11 mouse cellular contexts compared by ENCODE assay signal in genomic region chr16:33923001-33923316, GRCm38 (mm10). TPM values are rescaled to one million over a fixed set of nuclear protein-coding genes. Genes with fewer than 3 reads are reported as not detected.
A peak's percentile ranks its signal among the peaks of the same experiment; 100 is the strongest.
DNase-seq lines count a peak whose midpoint lies in the region; ATAC-seq and TF ChIP-seq lines count a peak whose summit lies in the region.
"Had no signal": no experiment of that assay in that cellular context is flagged by ENCODE, and none has a peak within 500 bp of the region (broad histone marks: within the 10 kb centered on the region; RNA-seq: fewer than 3 reads in every experiment).

No protein-coding gene starts in this region.

- no peak overlapping the region for H3K4me3 ChIP-seq in heart, embryonic 14.5 days (ENCODE audit: control insufficient read depth in 1 of 2, insufficient read depth in 1 of 2, low read depth in 1 of 2, low read length in 2 of 2)
- no peak overlapping the region for H3K4me3 ChIP-seq in spleen, adult 2 months (ENCODE audit: extremely low read depth, insufficient read depth, insufficient read length)
- no peak overlapping the region for H3K4me3 ChIP-seq in limb, embryonic 11.5 days (ENCODE audit: low read depth, low read length)
- H3K4me3 ChIP-seq in stomach, postnatal 0 days (ENCODE audit: low read depth, low read length), result no peak overlapping the region
- H3K4me3 ChIP-seq in forebrain, embryonic 10.5 days, result no peak overlapping the region
- H3K4me3 ChIP-seq: erythroblast, embryonic 14.5 days had no signal

- TF ChIP-seq EP300 in stomach, postnatal 0 days (optimal IDR thresholded peaks at IDR 0.05), result no peak

- 32% methylated on average over 5 of the region's 5 CpGs for WGBS in heart, embryonic 14.5 days
- 36% methylated on average over 5 of the region's 5 CpGs for WGBS in spleen, adult 2 months
- 30% methylated on average over 5 of the region's 5 CpGs for WGBS in limb, embryonic 11.5 days
- WGBS in stomach, postnatal 0 days, result 26% methylated on average over 5 of the region's 5 CpGs
- WGBS in forebrain, embryonic 10.5 days, result 86% methylated on average over 5 of the region's 5 CpGs

- peaks cover 20% of the 10 kb centered on the region for H3K36me3 ChIP-seq in heart, embryonic 14.5 days (ENCODE audit: control insufficient read depth, insufficient read depth, low read length)
- no peaks in the 10 kb centered on the region for H3K36me3 ChIP-seq in spleen, adult 2 months (ENCODE audit: control insufficient read depth, insufficient read depth, low read length)
- peaks cover 6% of the 10 kb centered on the region; the same call in 1 of the 2 replicates for H3K36me3 ChIP-seq in limb, embryonic 11.5 days (ENCODE audit: control insufficient read depth, insufficient read depth, low read length)
- H3K36me3 ChIP-seq in stomach, postnatal 0 days (ENCODE audit: control insufficient read depth, insufficient read depth, low read length), result 0 out of 2 replicates have a peak, but pooled peaks cover 9% of the 10 kb centered on the region
- H3K36me3 ChIP-seq in forebrain, embryonic 10.5 days (replicated peaks), result peaks cover 18% of the 10 kb centered on the region

- no peak for ATAC-seq in heart, embryonic 14.5 days (ENCODE audit: insufficient number of reproducible peaks, insufficient read depth, low FRiP score, low read depth)
- ATAC-seq in limb, embryonic 11.5 days (ENCODE audit: insufficient number of reproducible peaks, low FRiP score, low TSS enrichment, low read depth), result no peak
- ATAC-seq in stomach, postnatal 0 days (ENCODE audit: low FRiP score, low TSS enrichment), result no peak

- peak overlapping the region; percentile 57 to 70 for H3K27ac ChIP-seq in heart, embryonic 14.5 days (replicated peaks in 1 of 2; ENCODE audit: control insufficient read depth in 1 of 2, insufficient read depth in 1 of 2, low read depth in 2 of 2, low read length in 2 of 2)
- H3K27ac ChIP-seq in spleen, adult 2 months (ENCODE audit: insufficient read depth, low read length), result 0 out of 2 replicates have a peak overlapping the region, but pooled peaks have one; percentile 19
- no peak overlapping the region; the same call in 1 of the 2 replicates for H3K27ac ChIP-seq in limb, embryonic 11.5 days (replicated peaks; ENCODE audit: low read depth, low read length)
- H3K27ac ChIP-seq in stomach, postnatal 0 days (replicated peaks), result peak overlapping the region; percentile 67
- no peak overlapping the region for H3K27ac ChIP-seq in forebrain, embryonic 10.5 days

- no peak for DNase-seq in heart, adult 8-10 months (ENCODE audit: low spot score)
- DNase-seq in spleen, adult 2 months (ENCODE audit: low read depth in 1 of 2, low spot score in 2 of 2), result no peak
- DNase-seq in spleen, adult 12 weeks (ENCODE audit: low spot score), result no peak
- DNase-seq in limb, embryonic 11.5 days (ENCODE audit: low spot score), result no peak
- DNase-seq in stomach, postnatal 0 days (ENCODE audit: low spot score), result no peak
- no peak for DNase-seq in layer of hippocampus, postnatal 25 days (ENCODE audit: extremely low spot score in 1 of 2, low spot score in 1 of 2)
- DNase-seq in forebrain, embryonic 10.5 days (ENCODE audit: extremely low spot score, low spot score), result no peak
- DNase-seq: cerebellum, adult 11-12 months; lung, postnatal 14 days had no signal

- no peaks in the 10 kb centered on the region; the same call in 1 of the 2 replicates for H3K9me3 ChIP-seq in heart, embryonic 14.5 days (ENCODE audit: control insufficient read depth, low read length)
- H3K9me3 ChIP-seq in limb, embryonic 11.5 days (ENCODE audit: control insufficient read depth, low read length), result no peaks in the 10 kb centered on the region
- H3K9me3 ChIP-seq in stomach, postnatal 0 days (ENCODE audit: control insufficient read depth, low read length), result no peaks in the 10 kb centered on the region
- H3K9me3 ChIP-seq in forebrain, embryonic 10.5 days, result no peaks in the 10 kb centered on the region

- no peak overlapping the region for H3K4me2 ChIP-seq in heart, embryonic 14.5 days (ENCODE audit: low read length)
- H3K4me2 ChIP-seq in limb, embryonic 11.5 days (ENCODE audit: low read depth, severe bottlenecking), result peak overlapping the region; percentile 4; the same call in 1 of the 2 replicates
- no peak overlapping the region for H3K4me2 ChIP-seq in stomach, postnatal 0 days (replicated peaks; ENCODE audit: low read depth)

- no peak for TF ChIP-seq CTCF in spleen, adult 2 months (IDR thresholded peaks at IDR 0.05; ENCODE audit: extremely low read depth, insufficient read depth, insufficient read length, insufficient replicate concordance)
- no peak for TF ChIP-seq CTCF in stomach, postnatal 0 days (IDR thresholded peaks at IDR 0.05; ENCODE audit: low read depth)

- H3K9ac ChIP-seq in heart, embryonic 14.5 days (ENCODE audit: low read length), result no peak overlapping the region
- H3K9ac ChIP-seq in limb, embryonic 11.5 days (ENCODE audit: low read length), result no peak overlapping the region; the same call in 1 of the 2 replicates
- H3K9ac ChIP-seq in stomach, postnatal 0 days (ENCODE audit: low read length), result no peak overlapping the region

- H3K4me1 ChIP-seq in heart, embryonic 14.5 days (ENCODE audit: control insufficient read depth in 2 of 2, insufficient read depth in 2 of 2, low read length in 2 of 2), result peaks cover 32 to 48% of the 10 kb centered on the region in 2 experiments
- H3K4me1 ChIP-seq in spleen, adult 2 months (ENCODE audit: control insufficient read depth, insufficient read depth, insufficient read length), result peaks cover 5% of the 10 kb centered on the region; the same call in 1 of the 2 replicates
- H3K4me1 ChIP-seq in limb, embryonic 11.5 days (ENCODE audit: control insufficient read depth, insufficient read depth, low read length), result peaks cover 26% of the 10 kb centered on the region
- H3K4me1 ChIP-seq in stomach, postnatal 0 days (replicated peaks; ENCODE audit: control insufficient read depth, insufficient read depth), result no peaks in the 10 kb centered on the region
- H3K4me1 ChIP-seq in forebrain, embryonic 10.5 days, result peaks cover 21% of the 10 kb centered on the region

- no peak for TF ChIP-seq POLR2A in spleen, adult 2 months (IDR thresholded peaks at IDR 0.05; ENCODE audit: low read depth, low read length)

- H3K27me3 ChIP-seq in heart, embryonic 14.5 days (ENCODE audit: control insufficient read depth, insufficient read depth, low read length), result no peaks in the 10 kb centered on the region
- H3K27me3 ChIP-seq in spleen, adult 2 months (ENCODE audit: control insufficient read depth, insufficient read depth, low read length), result no peaks in the 10 kb centered on the region
- no peaks in the 10 kb centered on the region for H3K27me3 ChIP-seq in limb, embryonic 11.5 days (ENCODE audit: control insufficient read depth, insufficient read depth, low read length)
- H3K27me3 ChIP-seq in stomach, postnatal 0 days (ENCODE audit: control insufficient read depth, insufficient read depth, low read length), result no peaks in the 10 kb centered on the region
- no peaks in the 10 kb centered on the region for H3K27me3 ChIP-seq in forebrain, embryonic 10.5 days (ENCODE audit: poor library complexity, severe bottlenecking)

RNA-seq across cellular contexts. Expression of gene Umps, which starts 43.9 kb away (rescaled TPM):
- polyA plus RNA-seq in heart, embryonic 14.5 days (2014; fragmentation: Nextera tagmentation; extraction: Ambion mirVana), result 26.9 and 29.7 TPM in 2 replicates
- 1 to 10 TPM; 7.9 to 9.1 (median 8.3) TPM for total RNA-seq in heart, adult 8-10 months (2022)
- polyA plus RNA-seq in spleen, adult 2 months (2012; rRNA removed), result 6.1 TPM in 2 replicates
- polyA plus RNA-seq in limb, embryonic 11.5 days (2014; fragmentation: Nextera tagmentation; extraction: Ambion mirVana), result 96.4 and 99.1 TPM in 2 replicates
- 24.0 and 26.4 TPM in 2 replicates for polyA plus RNA-seq in stomach, postnatal 0 days (2015; fragmentation: Nextera tagmentation; extraction: Ambion mirVana)
- total RNA-seq in layer of hippocampus, postnatal 25 days (2021), result 10 to 100 TPM; 14.3 to 16.9 TPM
- polyA plus RNA-seq in forebrain, embryonic 10.5 days (2016; fragmentation: Nextera tagmentation; extraction: Ambion mirVana), result 107 and 111 TPM in 2 replicates

Comparison
In these comparisons a context has a peak if more than half of its experiments do, and no peak if none do; other contexts are left out.
1. H3K27ac ChIP-seq: peak in heart, embryonic 14.5 days (2 of 2), spleen, adult 2 months (single experiment) and stomach, postnatal 0 days (single experiment); none in limb, embryonic 11.5 days (single experiment) and forebrain, embryonic 10.5 days (single experiment).